Mouse (Mus musculus) ES-Bruce4 (cell line): ENCODE results near the gene Nup98. TPM values are rescaled to one million over a fixed set of nuclear protein-coding genes. Genes with fewer than 3 reads are reported as not detected.

ENCODE experiments used
- H3K27ac ChIP-seq: 2 replicates; pipeline ENCODE4 v1.5.1; 2012; ENCODE audit warnings: low read length, inconsistent platforms; ENCODE audit not compliant: insufficient read depth
- H3K27me3 ChIP-seq: 2 replicates; pipeline ENCODE4 v1.6.1; 2012; ENCODE audit warnings: mild to moderate bottlenecking, low read length, inconsistent platforms; ENCODE audit not compliant: control insufficient read depth, poor library complexity, insufficient read depth, severe bottlenecking
- H3K36me3 ChIP-seq: 2 replicates; pipeline ENCODE4 v1.6.1; 2012; ENCODE audit warnings: inconsistent platforms, mild to moderate bottlenecking, low read length, moderate library complexity; ENCODE audit not compliant: control insufficient read depth, poor library complexity, insufficient read depth, severe bottlenecking
- H3K4me1 ChIP-seq: one replicate; pipeline ENCODE4 v1.8.1; 2011; ENCODE audit warnings: low read length; ENCODE audit not compliant: control insufficient read depth, insufficient read depth
- H3K4me3 ChIP-seq: 2 replicates; pipeline ENCODE4 v1.5.1; 2011; ENCODE audit warnings: low read depth, mild to moderate bottlenecking, low read length
- H3K9ac ChIP-seq: 2 replicates; pipeline ENCODE4 v1.6.1; 2012; ENCODE audit warnings: low read depth, mild to moderate bottlenecking, inconsistent platforms; ENCODE audit not compliant: poor library complexity, severe bottlenecking
- H3K9me3 ChIP-seq: replicated peaks from 2 replicates; pipeline ENCODE4 v1.6.1; 2012; ENCODE audit warnings: mild to moderate bottlenecking, low read length, inconsistent platforms; ENCODE audit not compliant: control insufficient read depth, poor library complexity, insufficient read depth, severe bottlenecking
- CTCF ChIP-seq: IDR thresholded peaks from one replicate; pipeline ENCODE4 v1.8.1; 2011; ENCODE audit warnings: low read depth, low read length
- EP300 ChIP-seq: IDR thresholded peaks from 2 replicates; pipeline ENCODE4 v1.6.1; 2011; ENCODE audit warnings: low read depth, low read length; ENCODE audit not compliant: insufficient read depth
- POLR2A ChIP-seq: IDR thresholded peaks from one replicate; pipeline ENCODE4 v1.8.1; 2011; ENCODE audit warnings: low read length; ENCODE audit not compliant: insufficient read depth
- polyA plus RNA-seq: library from polyadenylated mRNA; stranded (reverse); fragments of >200 nt; gene quantifications from 2 replicates; pipeline ENCODE4 v1.2.4, GENCODE M21; 2011; ENCODE audit warnings: low read depth; ENCODE audit not compliant: missing spikeins, insufficient read depth, insufficient read length

Gene Nup98
- polyA plus RNA-seq, 1 experiment, result 118 TPM

DNA sequence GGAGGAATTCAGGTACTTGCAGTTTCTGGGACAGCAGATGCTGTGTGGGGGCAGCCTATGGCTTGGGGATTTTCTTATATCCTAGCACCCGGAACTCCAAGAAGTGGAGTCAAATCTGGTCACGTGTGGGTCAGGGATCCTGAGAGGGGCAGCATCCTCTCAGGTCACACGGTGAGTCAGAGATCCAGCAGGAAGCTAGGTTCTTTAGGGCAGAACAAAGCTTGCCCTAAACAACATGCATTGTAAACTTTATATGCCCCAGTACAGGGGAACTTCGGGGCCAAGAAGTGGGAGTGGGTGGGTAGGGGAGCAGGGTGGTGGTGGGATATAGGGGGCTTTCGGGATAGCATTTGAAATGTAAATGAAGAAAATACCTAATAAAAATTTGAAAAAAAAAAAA, 109.1 kb downstream of the Nup98 start:
- peak overlapping the region; percentile 82 for H3K27ac ChIP-seq
- H3K27me3 ChIP-seq, result no peaks in the 10 kb centered on the region
- H3K4me3 ChIP-seq, result no peak overlapping the region
- TF ChIP-seq POLR2A (no peak), CTCF (no peak)
- H3K4me1 ChIP-seq, result peaks cover 9% of the 10 kb centered on the region
- H3K9me3 ChIP-seq, result no peaks in the 10 kb centered on the region
- no peaks in the 10 kb centered on the region for H3K36me3 ChIP-seq
- H3K9ac ChIP-seq, result no peak overlapping the region

DNA sequence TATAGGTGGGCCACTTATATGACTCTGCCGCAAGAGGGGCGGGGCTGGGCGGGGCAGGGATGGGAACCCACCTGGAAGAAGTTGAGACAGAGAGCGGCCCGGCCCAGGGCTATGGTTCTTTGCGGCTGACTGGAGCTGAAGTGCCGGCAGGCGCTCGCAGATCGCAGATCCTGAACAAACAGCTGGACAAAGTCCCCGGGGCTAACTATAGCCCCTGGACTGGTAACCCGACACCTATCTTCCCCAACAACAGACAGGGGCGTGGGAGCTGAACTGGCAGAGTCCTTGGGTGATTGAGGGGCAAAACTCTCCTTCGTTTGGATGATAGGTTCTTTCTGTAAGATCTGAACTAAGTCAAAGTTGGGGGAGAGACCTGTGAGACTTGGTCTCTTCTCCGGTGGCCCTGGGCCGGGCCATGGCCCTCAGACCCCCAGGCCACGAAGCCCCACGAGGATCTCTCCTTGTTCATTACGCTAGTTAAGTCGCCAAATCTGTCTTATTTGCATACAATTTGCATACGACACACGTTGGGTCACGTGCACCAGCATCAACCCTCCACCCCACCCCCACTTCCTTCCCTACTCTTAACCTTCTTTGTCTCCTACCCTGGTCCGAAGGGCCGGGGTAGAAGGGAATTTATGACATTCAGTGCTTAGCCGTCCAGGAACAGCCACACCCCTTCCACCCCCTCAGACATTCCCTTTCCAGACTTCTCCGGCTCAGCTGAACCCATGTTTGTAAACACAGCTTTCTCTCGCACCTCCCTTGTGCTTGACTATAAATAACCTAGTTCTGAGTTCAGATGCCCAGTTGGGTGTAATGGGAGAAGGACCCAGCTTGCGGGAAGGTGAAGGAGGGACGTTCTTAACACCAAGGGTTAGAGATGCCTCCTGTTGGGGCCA, 110.0 kb downstream of the Nup98 start:
- H3K9me3 ChIP-seq, result no peaks in the 10 kb centered on the region
- 0 out of 2 replicates have a peak overlapping the region, but pooled peaks have one; percentile 2 for H3K9ac ChIP-seq
- no peaks in the 10 kb centered on the region for H3K36me3 ChIP-seq
- no peaks in the 10 kb centered on the region for H3K27me3 ChIP-seq
- peaks cover 9% of the 10 kb centered on the region for H3K4me1 ChIP-seq
- peak overlapping the region; percentile 24 for H3K4me3 ChIP-seq
- TF ChIP-seq POLR2A (no peak), CTCF (no peak), EP300 (peak; percentile 72)
- peak overlapping the region; percentile 82 for H3K27ac ChIP-seq

DNA sequence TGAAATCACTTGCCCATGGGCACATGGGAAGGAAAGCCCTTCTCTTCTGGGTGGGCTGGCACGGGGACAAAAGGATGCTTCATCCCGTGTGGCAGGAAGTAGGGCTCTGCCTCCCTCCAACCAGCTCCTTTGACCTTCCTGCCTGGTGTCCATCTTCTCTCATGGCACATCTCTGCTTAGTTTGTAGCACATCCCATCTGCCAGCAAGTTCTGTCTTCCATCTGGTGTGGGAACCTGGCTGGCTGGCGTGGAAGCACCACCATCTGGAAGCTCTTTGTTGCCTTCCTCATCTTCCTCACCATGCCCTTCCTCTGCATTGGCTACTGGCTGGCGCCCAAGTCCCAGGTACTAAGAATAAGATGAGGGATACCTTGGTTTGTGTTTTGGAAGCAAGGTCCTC, 122.6 kb downstream of the Nup98 start:
- Histone ChIP-seq H3K27ac (no peak overlapping the region), H3K36me3 (no peaks in the 10 kb centered on the region), H3K27me3 (no peaks in the 10 kb centered on the region), H3K4me1 (no peaks in the 10 kb centered on the region), H3K9me3 (no peaks in the 10 kb centered on the region), H3K9ac (no peak overlapping the region), H3K4me3 (no peak overlapping the region)
- TF ChIP-seq POLR2A, result no peak
- TF ChIP-seq EP300, result no peak
- no peak for TF ChIP-seq CTCF

GRCm38 (mm10) chr7:102084041-102084696, 125.8 kb downstream of the Nup98 start:
- Histone ChIP-seq H3K4me3 (no peak overlapping the region), H3K9ac (no peak overlapping the region), H3K36me3 (peaks cover 12% of the 10 kb centered on the region)

DNA sequence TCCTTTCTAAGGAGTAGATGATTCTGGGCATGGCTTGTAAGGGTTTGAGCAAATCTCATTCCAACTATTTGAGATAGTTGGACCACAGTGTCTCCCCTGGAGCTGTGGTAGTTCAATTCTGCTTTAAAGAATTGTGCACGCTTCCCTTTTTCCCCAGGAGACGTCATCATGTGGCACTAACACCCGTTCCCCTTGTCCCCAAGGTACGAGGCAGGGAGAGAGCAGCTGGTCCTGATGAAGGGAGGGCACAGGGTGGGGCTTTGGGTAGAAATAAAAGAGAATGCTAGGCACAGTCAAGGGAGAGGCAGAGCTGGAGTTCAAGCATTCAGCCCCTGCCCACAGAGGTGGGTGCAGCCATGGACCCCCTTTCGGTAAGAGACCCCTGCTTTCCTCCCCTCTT, 127.2 kb downstream of the Nup98 start, which contains the start of gene Trpc2:
Trpc2 (plus strand) TSS at position 301 of the 400 bp plus-strand sequence.
- Histone ChIP-seq H3K9ac (no peak within 1 kb of the TSS), H3K9me3 (no peaks in the 10 kb centered on the region), H3K27me3 (no peaks in the 10 kb centered on the region), H3K4me3 (no peak within 1 kb of the TSS), H3K36me3 (peaks cover 17% of the 10 kb centered on the region), H3K4me1 (no peaks in the 10 kb centered on the region), H3K27ac (no peak within 1 kb of the TSS)
- TF ChIP-seq EP300, result no peak
- TF ChIP-seq CTCF, result no peak
- TF ChIP-seq POLR2A, result no peak

More at GRCm38 (mm10) chr7:102084041-102084696, 125.8 kb downstream of the Nup98 start:
- Histone ChIP-seq H3K27me3 (no peaks in the 10 kb centered on the region), H3K4me1 (no peaks in the 10 kb centered on the region), H3K27ac (no peak overlapping the region), H3K9me3 (no peaks in the 10 kb centered on the region)
- no peak for TF ChIP-seq CTCF
- TF ChIP-seq POLR2A, result no peak
- no peak for TF ChIP-seq EP300

DNA sequence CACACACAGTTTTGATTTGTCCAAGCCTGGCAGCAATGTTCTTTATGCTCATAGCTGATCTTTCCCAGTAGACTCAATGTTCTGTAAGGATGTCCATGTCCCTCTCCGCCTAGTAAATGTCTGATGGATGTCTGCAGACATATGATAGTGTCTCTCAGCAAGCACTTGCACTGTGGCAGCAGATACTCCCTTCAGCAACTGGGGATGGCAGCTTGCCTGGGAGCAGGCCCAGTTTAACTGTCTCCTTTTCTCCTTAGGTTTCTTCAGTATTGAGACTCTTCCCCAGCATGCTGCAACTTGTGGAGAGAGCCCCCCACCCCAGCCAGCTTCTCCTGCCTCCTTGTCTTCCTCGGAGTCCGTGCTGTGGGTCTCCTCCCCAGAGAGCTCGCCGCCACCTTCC, 128.2 kb downstream of the Nup98 start:
- Histone ChIP-seq H3K36me3 (peaks cover 17% of the 10 kb centered on the region), H3K9ac (no peak overlapping the region), H3K9me3 (no peaks in the 10 kb centered on the region), H3K4me1 (no peaks in the 10 kb centered on the region), H3K27me3 (no peaks in the 10 kb centered on the region), H3K27ac (no peak overlapping the region), H3K4me3 (no peak overlapping the region)
- no peak for TF ChIP-seq POLR2A
- TF ChIP-seq EP300, result no peak
